Mouse (Mus musculus) limb, embryonic 14.5 days (tissue): ENCODE measurements around the gene Pik3ca. TPM values are rescaled to one million over a fixed set of nuclear protein-coding genes. Genes with fewer than 3 reads are reported as not detected.
A peak's percentile ranks its signal among the peaks of the same experiment; 100 is the strongest.

Experiments used
- ATAC-seq: fragments of 200-750 bp; cut with Nextera tagmentation; 2 replicates; pipeline ENCODE4 v1.8.0; 2017; ENCODE audit warnings: low read depth, moderate number of reproducible peaks, moderate TSS enrichment; ENCODE audit not compliant: low FRiP score
- DNase-seq: peaks from one replicate; pipeline ENCODE4 v3.0.0-alpha.2; 2015; ENCODE audit warnings: low spot score
- H3K27ac ChIP-seq: fragments of 300-500 bp; sonication (generic); replicated peaks from 2 replicates; pipeline ENCODE4 v1.5.1; 2014; ENCODE audit warnings: low read depth, mild to moderate bottlenecking, low read length, moderate library complexity, mixed read lengths
- H3K27me3 ChIP-seq: fragments of 300-500 bp; sonication (generic); 2 replicates; pipeline ENCODE4 v1.6.1; 2014; ENCODE audit warnings: low read length, mixed read lengths; ENCODE audit not compliant: control insufficient read depth, insufficient read depth
- H3K36me3 ChIP-seq: fragments of 300-500 bp; sonication (generic); 2 replicates; pipeline ENCODE4 v1.6.1; 2014; ENCODE audit warnings: mild to moderate bottlenecking, low read length, moderate library complexity, mixed read lengths; ENCODE audit not compliant: control insufficient read depth, insufficient read depth
- H3K4me1 ChIP-seq: fragments of 300-500 bp; sonication (generic); 2 replicates; pipeline ENCODE4 v1.6.1; 2014; ENCODE audit warnings: antibody characterized with exemption, low read length, mixed read lengths; ENCODE audit not compliant: control insufficient read depth, insufficient read depth
- H3K4me2 ChIP-seq: fragments of 300-500 bp; sonication (generic); replicated peaks from 2 replicates; pipeline ENCODE4 v1.6.1; 2014; ENCODE audit warnings: low read depth, mild to moderate bottlenecking, low read length, moderate library complexity; ENCODE audit not compliant: severe bottlenecking
- H3K4me3 ChIP-seq: fragments of 300-500 bp; sonication (generic); replicated peaks from 2 replicates; pipeline ENCODE4 v1.5.1; 2014; ENCODE audit warnings: low read length
- H3K9ac ChIP-seq: fragments of 300-500 bp; sonication (generic); 2 replicates; pipeline ENCODE4 v1.6.1; 2014; ENCODE audit warnings: mild to moderate bottlenecking, low read depth, low read length, moderate library complexity; ENCODE audit not compliant: severe bottlenecking
- H3K9me3 ChIP-seq: fragments of 300-500 bp; sonication (generic); 2 replicates; pipeline ENCODE4 v1.6.1; 2016; ENCODE audit warnings: low read length; ENCODE audit not compliant: control insufficient read depth
- POLR2A ChIP-seq: fragments of 200-500 bp; IDR thresholded peaks from 2 replicates; pipeline ENCODE4 v1.8.0; 2012; ENCODE audit warnings: inconsistent platforms, mild to moderate bottlenecking, moderate library complexity, borderline replicate concordance; ENCODE audit not compliant: insufficient read depth, insufficient read length; ENCODE audit errors: extremely low read depth
- WGBS: fragments of 180-500 bp; shearing (Covaris S2); extraction: QIAGEN DNeasy Blood & Tissue Kit; methylation state at CpG from one replicate; pipeline ENCODE4 v1.1.7; 2014; 5-methylcytosine and 5-hydroxymethylcytosine counted together
- polyA plus RNA-seq, 2 experiments: library from polyadenylated mRNA; depleted of rRNA in 1 of 2; stranded (reverse) in 1 of 2; unstranded in 1 of 2; fragments of >200 nt; fragmentation: Nextera tagmentation in 1 of 2; extraction: Ambion mirVana in 1 of 2; gene quantifications; 2 replicates each; pipeline versions ENCODE4 v1.2.1 to v1.2.3; 2012 to 2014

Pik3ca gene
- polyA plus RNA-seq, 2 experiments = 17.0 to 17.1 TPM

DNA sequence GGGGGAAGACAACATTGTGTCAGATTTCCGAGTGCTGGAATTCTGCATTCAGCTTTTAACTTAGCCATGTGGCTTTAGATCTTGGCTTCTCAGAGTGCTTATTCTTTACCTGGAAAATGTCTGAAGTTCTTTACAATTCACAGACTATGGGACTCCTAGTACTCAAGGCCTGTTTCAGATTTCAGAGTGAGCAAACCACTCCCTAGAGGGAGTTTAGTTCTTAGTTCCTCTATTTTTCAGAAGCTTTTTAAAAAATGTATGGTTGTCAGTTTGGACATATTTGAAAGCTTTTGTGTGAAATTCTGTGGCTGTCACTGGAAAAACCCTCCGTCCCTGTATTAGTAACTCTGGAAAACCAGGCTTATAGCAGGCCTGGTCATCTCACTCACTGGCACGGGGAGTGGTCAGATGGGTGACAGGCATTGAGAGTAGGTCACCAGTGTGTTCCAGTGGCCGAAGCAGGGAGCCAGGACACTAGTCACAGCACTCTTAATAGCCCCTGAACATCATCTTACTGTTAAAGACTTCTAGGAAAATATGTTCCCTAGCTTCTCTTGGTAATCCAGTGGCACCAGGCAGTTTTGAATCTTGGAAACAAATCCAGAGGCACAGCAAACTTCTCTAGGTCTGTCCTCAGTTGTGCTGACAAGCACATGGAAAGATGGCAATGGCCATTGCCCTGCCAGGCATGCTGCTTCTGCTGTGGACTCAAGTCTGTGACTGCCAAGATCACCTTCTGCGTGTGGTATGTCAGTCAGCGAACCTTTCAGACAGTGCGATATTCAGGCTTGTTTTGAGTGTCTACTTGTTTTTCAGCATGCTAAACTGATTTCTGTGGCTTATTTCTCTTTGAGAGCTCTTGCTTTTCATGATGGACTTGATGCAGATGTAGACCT, 5.8 kb downstream of the Pik3ca start:
- WGBS = 74% methylated on average over 7 of the region's 7 CpGs
- no peaks in the 10 kb centered on the region for H3K27me3 ChIP-seq
- no peak overlapping the region for H3K9ac ChIP-seq
- DNase-seq (no peak), ATAC-seq (no peak)
- TF ChIP-seq POLR2A = no peak
- H3K4me3 ChIP-seq = no peak overlapping the region
- peaks cover 25% of the 10 kb centered on the region for H3K4me1 ChIP-seq
- H3K27ac ChIP-seq = 0 out of 2 replicates have a peak overlapping the region, but pooled peaks have one; percentile 9
- no peak overlapping the region for H3K4me2 ChIP-seq
- no peaks in the 10 kb centered on the region for H3K9me3 ChIP-seq
- no peaks in the 10 kb centered on the region for H3K36me3 ChIP-seq

DNA sequence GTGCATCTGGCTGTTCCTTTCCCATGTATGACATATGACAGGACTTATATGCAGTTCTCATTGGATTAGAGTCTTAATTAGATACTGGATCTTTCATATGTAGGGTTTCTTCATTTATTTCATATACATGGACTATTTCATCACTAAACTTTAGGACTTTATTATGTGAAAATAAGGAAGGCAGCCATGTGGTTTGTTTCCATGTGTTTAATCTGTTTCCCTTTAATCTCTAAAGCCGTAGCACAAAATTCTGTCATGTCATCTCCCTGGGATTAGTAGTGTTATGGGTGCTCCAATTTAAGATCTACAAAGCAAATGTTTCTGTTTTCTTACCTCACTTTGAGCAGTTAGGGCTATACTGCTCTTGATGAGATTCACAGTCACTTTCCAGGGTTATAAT, 8.2 kb downstream of the Pik3ca start:
- Histone ChIP-seq H3K4me2 (no peak overlapping the region), H3K4me1 (peaks cover 6% of the 10 kb centered on the region), H3K9me3 (no peaks in the 10 kb centered on the region), H3K36me3 (no peaks in the 10 kb centered on the region), H3K27ac (no peak overlapping the region), H3K27me3 (no peaks in the 10 kb centered on the region), H3K9ac (no peak overlapping the region), H3K4me3 (no peak overlapping the region)
- WGBS = 76% methylated on average over 1 of the region's 1 CpGs
- TF ChIP-seq POLR2A = no peak
- ATAC-seq (no peak), DNase-seq (no peak)

DNA sequence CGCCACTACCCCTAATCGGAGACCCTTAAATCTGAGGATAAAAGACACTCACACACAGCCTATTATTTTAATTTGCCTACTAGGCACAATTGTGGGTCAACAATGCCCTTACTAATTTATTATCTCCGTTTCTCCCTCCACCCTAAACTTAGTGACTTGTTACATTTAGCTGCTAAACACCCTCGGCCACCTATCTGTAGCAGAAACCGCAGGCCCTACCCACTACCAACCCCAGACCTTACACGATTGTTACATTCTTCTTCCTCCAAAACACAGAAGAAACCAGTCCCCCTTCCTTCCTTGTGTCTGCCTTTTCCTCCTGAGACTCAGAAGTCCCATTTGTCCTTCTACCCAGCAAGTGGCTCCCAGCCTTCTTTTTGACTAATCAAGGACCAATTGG, 9.3 kb downstream of the Pik3ca start:
- peaks cover 6% of the 10 kb centered on the region for H3K4me1 ChIP-seq
- no peak for TF ChIP-seq POLR2A
- H3K9ac ChIP-seq = no peak overlapping the region
- no peaks in the 10 kb centered on the region for H3K9me3 ChIP-seq
- no peak overlapping the region for H3K27ac ChIP-seq
- ATAC-seq (no peak), DNase-seq (no peak)
- H3K4me3 ChIP-seq = no peak overlapping the region
- 78% methylated on average over 6 of the region's 6 CpGs for WGBS
- no peaks in the 10 kb centered on the region for H3K27me3 ChIP-seq
- no peak overlapping the region for H3K4me2 ChIP-seq
- no peaks in the 10 kb centered on the region for H3K36me3 ChIP-seq

DNA sequence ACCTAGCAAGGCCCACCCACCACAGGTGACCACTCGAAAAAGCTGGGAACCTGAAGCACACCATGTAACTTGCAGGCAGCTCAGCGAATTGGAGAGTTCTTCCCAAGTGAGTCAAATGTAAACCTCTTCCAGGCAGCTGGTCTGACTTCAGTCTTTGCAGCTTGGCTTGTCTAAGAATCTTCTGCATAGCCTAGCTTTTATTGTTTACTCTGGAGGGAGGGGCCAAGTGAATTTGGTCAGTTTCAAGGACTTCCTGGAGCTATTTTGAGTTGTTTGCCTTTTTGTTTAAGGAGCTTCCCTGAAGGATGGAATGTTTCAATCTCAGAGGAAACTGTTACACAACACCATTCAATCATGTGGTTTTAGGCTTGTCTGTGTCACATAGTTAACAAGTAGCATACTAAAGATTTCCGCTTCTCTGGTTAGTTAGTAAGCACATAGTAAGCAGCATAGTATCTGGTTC, 11.4 kb downstream of the Pik3ca start:
- 93% methylated on average over 3 of the region's 3 CpGs for WGBS
- Histone ChIP-seq H3K4me1 (peaks cover 8% of the 10 kb centered on the region), H3K9ac (no peak overlapping the region), H3K4me2 (no peak overlapping the region), H3K27me3 (no peaks in the 10 kb centered on the region), H3K27ac (no peak overlapping the region), H3K9me3 (no peaks in the 10 kb centered on the region), H3K4me3 (no peak overlapping the region), H3K36me3 (no peaks in the 10 kb centered on the region)
- no peak for TF ChIP-seq POLR2A
- ATAC-seq (no peak), DNase-seq (no peak)

DNA sequence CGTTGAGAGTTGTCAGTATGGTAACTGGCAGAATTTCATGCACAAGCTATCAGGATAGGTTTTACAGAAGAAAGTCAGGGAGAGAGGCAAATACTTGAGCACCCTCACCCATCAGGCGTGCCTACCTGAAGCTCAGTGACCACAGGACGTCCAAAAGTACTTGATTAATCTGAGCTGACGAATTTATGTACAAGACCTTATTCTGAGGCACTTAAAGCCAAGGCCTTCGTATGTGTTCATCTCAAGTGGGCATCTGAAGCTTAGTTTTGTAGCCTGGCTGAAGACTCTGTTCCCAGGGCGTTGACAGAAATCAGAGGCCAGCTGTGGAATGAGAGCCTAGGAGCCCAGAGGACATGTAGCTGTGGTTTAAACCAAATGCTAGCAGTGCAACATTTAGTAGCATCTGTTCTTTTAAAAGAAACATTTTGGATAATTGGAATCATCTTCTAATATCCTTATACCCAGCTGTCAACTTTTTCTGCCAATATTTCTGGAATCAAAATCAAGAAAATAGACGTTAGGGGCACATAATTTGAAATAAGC, 15.1 kb downstream of the Pik3ca start:
- 62% methylated on average over 7 of the region's 7 CpGs for WGBS
- no peaks in the 10 kb centered on the region for H3K36me3 ChIP-seq
- TF ChIP-seq POLR2A = no peak
- H3K9ac ChIP-seq = no peak overlapping the region
- H3K27me3 ChIP-seq = no peaks in the 10 kb centered on the region
- peaks cover 14% of the 10 kb centered on the region for H3K4me1 ChIP-seq
- H3K27ac ChIP-seq = no peak overlapping the region
- no peaks in the 10 kb centered on the region for H3K9me3 ChIP-seq
- DNase-seq (no peak), ATAC-seq (no peak)
- H3K4me3 ChIP-seq = no peak overlapping the region
- H3K4me2 ChIP-seq = no peak overlapping the region
